Mouse (Mus musculus): ENCODE results near the gene Tspan3. TPM values are rescaled to one million over a fixed set of nuclear protein-coding genes. Genes with fewer than 3 reads are reported as not detected.

Tspan3 gene
- 61.5 and 71.2 TPM in 2 replicates for polyA plus RNA-seq (2012; rRNA removed)

DNA sequence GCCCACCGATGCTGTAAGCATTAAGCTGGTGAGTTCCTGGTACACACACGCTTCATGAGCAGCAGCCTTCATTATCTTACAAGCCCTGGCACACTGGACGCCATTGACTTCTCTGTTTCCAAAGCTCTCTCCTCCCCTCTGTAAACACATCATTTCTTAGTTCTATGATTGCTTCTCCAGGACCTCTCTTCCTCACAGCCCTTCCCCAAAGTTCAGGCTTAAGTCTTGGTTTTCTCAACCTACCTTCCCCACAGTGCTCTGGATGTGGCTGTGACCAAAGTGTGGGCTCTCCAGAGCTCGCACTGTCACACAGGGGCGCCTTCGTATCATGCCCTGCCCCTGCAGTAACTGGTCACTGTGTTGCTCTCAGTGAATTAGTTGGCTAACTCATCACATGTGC is at the start of gene Tspan3:
Gene Tspan3 (minus strand): TSS at position 101 of the 400 bp plus-strand sequence.
- TF ChIP-seq CTCF (IDR thresholded peaks at IDR 0.05; ENCODE audit: control insufficient read depth, insufficient read depth, insufficient replicate concordance, low read depth, low read length) = no peak
- TF ChIP-seq POLR2A (IDR thresholded peaks at IDR 0.05; ENCODE audit: control insufficient read depth, low read depth, low read length) = no peak
- Histone ChIP-seq H3K4me1 (ENCODE audit: control insufficient read depth, insufficient read depth, low read length) (no peaks in the 10 kb centered on the region), H3K4me3 (ENCODE audit: control insufficient read depth, low read depth, low read length) (no peak within 1 kb of the TSS), H3K27me3 (ENCODE audit: control insufficient read depth, insufficient read depth, low read length) (no peaks in the 10 kb centered on the region), H3K27ac (ENCODE audit: control insufficient read depth, insufficient read depth, low read depth, low read length) (no peak within 1 kb of the TSS), H3K36me3 (ENCODE audit: control insufficient read depth, insufficient read depth, low read length) (no peaks in the 10 kb centered on the region)

GRCm38 (mm10) chr9:56213451-56214291 is 48.4 kb upstream of the Tspan3 start:
- H3K4me3 ChIP-seq (ENCODE audit: control insufficient read depth, low read depth, low read length) = no peak overlapping the region
- H3K4me1 ChIP-seq (ENCODE audit: control insufficient read depth, insufficient read depth, low read length) = no peaks in the 10 kb centered on the region
- H3K27me3 ChIP-seq (ENCODE audit: control insufficient read depth, insufficient read depth, low read length) = no peaks in the 10 kb centered on the region
- H3K36me3 ChIP-seq (ENCODE audit: control insufficient read depth, insufficient read depth, low read length) = no peaks in the 10 kb centered on the region
- TF ChIP-seq CTCF (IDR thresholded peaks at IDR 0.05; ENCODE audit: control insufficient read depth, insufficient read depth, insufficient replicate concordance, low read depth, low read length) (no peak), POLR2A (IDR thresholded peaks at IDR 0.05; ENCODE audit: control insufficient read depth, low read depth, low read length) (no peak)
- H3K27ac ChIP-seq (ENCODE audit: control insufficient read depth, insufficient read depth, low read depth, low read length) = no peak overlapping the region

GRCm38 (mm10) chr9:56208817-56209216 is 43.5 kb upstream of the Tspan3 start:
- Histone ChIP-seq H3K36me3 (ENCODE audit: control insufficient read depth, insufficient read depth, low read length) (no peaks in the 10 kb centered on the region), H3K27ac (ENCODE audit: control insufficient read depth, insufficient read depth, low read depth, low read length) (no peak overlapping the region), H3K27me3 (ENCODE audit: control insufficient read depth, insufficient read depth, low read length) (no peaks in the 10 kb centered on the region), H3K4me3 (ENCODE audit: control insufficient read depth, low read depth, low read length) (no peak overlapping the region), H3K4me1 (ENCODE audit: control insufficient read depth, insufficient read depth, low read length) (no peaks in the 10 kb centered on the region)
- TF ChIP-seq POLR2A (IDR thresholded peaks at IDR 0.05; ENCODE audit: control insufficient read depth, low read depth, low read length) = no peak
- TF ChIP-seq CTCF (IDR thresholded peaks at IDR 0.05; ENCODE audit: control insufficient read depth, insufficient read depth, insufficient replicate concordance, low read depth, low read length) = no peak

GRCm38 (mm10) chr9:56207516-56207915 is 42.2 kb upstream of the Tspan3 start:
- no peak overlapping the region for H3K27ac ChIP-seq (ENCODE audit: control insufficient read depth, insufficient read depth, low read depth, low read length)
- H3K27me3 ChIP-seq (ENCODE audit: control insufficient read depth, insufficient read depth, low read length) = no peaks in the 10 kb centered on the region
- TF ChIP-seq CTCF (IDR thresholded peaks at IDR 0.05; ENCODE audit: control insufficient read depth, insufficient read depth, insufficient replicate concordance, low read depth, low read length) = no peak
- no peaks in the 10 kb centered on the region for H3K36me3 ChIP-seq (ENCODE audit: control insufficient read depth, insufficient read depth, low read length)
- no peak overlapping the region for H3K4me3 ChIP-seq (ENCODE audit: control insufficient read depth, low read depth, low read length)
- H3K4me1 ChIP-seq (ENCODE audit: control insufficient read depth, insufficient read depth, low read length) = no peaks in the 10 kb centered on the region

DNA sequence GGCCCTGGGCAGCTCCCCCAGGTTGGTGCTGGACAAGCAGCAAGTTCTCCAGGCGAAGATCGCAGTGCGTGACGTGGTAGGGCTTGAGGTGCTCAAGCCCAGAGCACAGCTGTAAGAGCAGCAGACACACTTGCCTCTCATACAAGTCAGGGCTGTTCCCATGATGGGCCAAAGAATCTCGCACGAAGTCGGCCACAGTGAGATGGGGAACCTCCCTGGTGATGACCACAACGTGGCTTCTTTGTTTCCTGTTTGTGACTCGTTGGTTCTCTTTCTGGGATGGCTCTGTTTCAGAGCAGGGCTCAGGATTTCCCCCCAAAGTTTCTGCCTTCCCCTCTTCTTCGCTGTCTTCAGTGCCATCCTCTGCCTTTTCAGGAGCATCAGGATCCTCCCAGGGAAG is 41.8 kb upstream of the Tspan3 start:
- Histone ChIP-seq H3K27me3 (ENCODE audit: control insufficient read depth, insufficient read depth, low read length) (no peaks in the 10 kb centered on the region), H3K36me3 (ENCODE audit: control insufficient read depth, insufficient read depth, low read length) (no peaks in the 10 kb centered on the region), H3K4me3 (ENCODE audit: control insufficient read depth, low read depth, low read length) (no peak overlapping the region), H3K4me1 (ENCODE audit: control insufficient read depth, insufficient read depth, low read length) (no peaks in the 10 kb centered on the region), H3K27ac (ENCODE audit: control insufficient read depth, insufficient read depth, low read depth, low read length) (no peak overlapping the region)
- TF ChIP-seq CTCF (IDR thresholded peaks at IDR 0.05; ENCODE audit: control insufficient read depth, insufficient read depth, insufficient replicate concordance, low read depth, low read length) (no peak), POLR2A (IDR thresholded peaks at IDR 0.05; ENCODE audit: control insufficient read depth, low read depth, low read length) (no peak)

DNA sequence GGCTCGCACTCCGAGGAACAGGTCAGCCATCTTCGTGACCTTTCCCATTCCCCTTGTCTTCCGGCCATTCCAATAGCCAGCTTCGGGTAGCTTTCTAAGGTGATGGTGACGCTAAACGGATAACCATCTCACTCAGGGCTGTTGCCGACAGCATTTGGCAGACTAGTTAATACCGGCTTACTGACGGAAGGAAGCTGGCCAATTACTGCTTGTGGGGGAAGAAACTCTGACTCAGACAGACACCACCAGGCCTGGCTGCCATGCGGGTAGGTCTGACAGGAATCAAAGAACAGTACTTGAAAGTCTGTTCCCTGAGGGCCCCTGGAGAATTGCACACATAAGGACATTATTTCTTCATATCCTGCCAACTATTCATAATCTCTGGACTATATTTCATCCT is 40.1 kb upstream of the Tspan3 start:
- no peaks in the 10 kb centered on the region for H3K36me3 ChIP-seq (ENCODE audit: control insufficient read depth, insufficient read depth, low read length)
- no peaks in the 10 kb centered on the region for H3K27me3 ChIP-seq (ENCODE audit: control insufficient read depth, insufficient read depth, low read length)
- no peak overlapping the region for H3K27ac ChIP-seq (ENCODE audit: control insufficient read depth, insufficient read depth, low read depth, low read length)
- TF ChIP-seq POLR2A (IDR thresholded peaks at IDR 0.05; ENCODE audit: control insufficient read depth, low read depth, low read length) = no peak
- no peak for TF ChIP-seq CTCF (IDR thresholded peaks at IDR 0.05; ENCODE audit: control insufficient read depth, insufficient read depth, insufficient replicate concordance, low read depth, low read length)
- H3K4me3 ChIP-seq (ENCODE audit: control insufficient read depth, low read depth, low read length) = no peak overlapping the region
- no peaks in the 10 kb centered on the region for H3K4me1 ChIP-seq (ENCODE audit: control insufficient read depth, insufficient read depth, low read length)

- no peak for TF ChIP-seq CTCF (IDR thresholded peaks at IDR 0.05; ENCODE audit: control insufficient read depth, insufficient read depth, insufficient replicate concordance, low read depth, low read length)
- TF ChIP-seq POLR2A (IDR thresholded peaks at IDR 0.05; ENCODE audit: control insufficient read depth, low read depth, low read length) = no peak
- no peaks in the 10 kb centered on the region for H3K4me1 ChIP-seq (ENCODE audit: control insufficient read depth, insufficient read depth, low read length)
These were observed 39.0 kb upstream of the Tspan3 start for GRCm38 (mm10) chr9:56204316-56204715.

More at GRCm38 (mm10) chr9:56204316-56204715, 39.0 kb upstream of the Tspan3 start:
- no peaks in the 10 kb centered on the region for H3K27me3 ChIP-seq (ENCODE audit: control insufficient read depth, insufficient read depth, low read length)
- H3K27ac ChIP-seq (ENCODE audit: control insufficient read depth, insufficient read depth, low read depth, low read length) = no peak overlapping the region
- H3K36me3 ChIP-seq (ENCODE audit: control insufficient read depth, insufficient read depth, low read length) = no peaks in the 10 kb centered on the region
- H3K4me3 ChIP-seq (ENCODE audit: control insufficient read depth, low read depth, low read length) = no peak overlapping the region

Measured in testis, adult 2 months (tissue).